Mouse (Mus musculus): ENCODE results near the gene Rhebl1.
"Not testable (repeated sequence)": the region's sequence is repeated elsewhere in the genome, so short reads cannot be mapped to it uniquely, and the experiment has no call there.

Gene Rhebl1

GRCm38 (mm10) chr15:98893940-98894745 lies at the start of gene Rhebl1:
Gene Rhebl1, minus strand, starts transcription at chr15:98894540.
- peak; percentile 67 for DNase-seq (ENCODE audit: low read depth, low spot score)

GRCm38 (mm10) chr15:98943133-98943532 lies 48.8 kb upstream of the Rhebl1 start:
- no peak for DNase-seq (ENCODE audit: low read depth, low spot score)

- no peak for DNase-seq (ENCODE audit: low read depth, low spot score)
Measured at GRCm38 (mm10) chr15:98942081-98942480, 47.7 kb upstream of the Rhebl1 start.

GRCm38 (mm10) chr15:98941539-98941938 lies 47.2 kb upstream of the Rhebl1 start:
- DNase-seq (ENCODE audit: low read depth, low spot score), result no peak

GRCm38 (mm10) chr15:98940816-98941215 lies 46.5 kb upstream of the Rhebl1 start:
- DNase-seq (ENCODE audit: low read depth, low spot score), result peak; percentile 59

- peak; percentile 89 for DNase-seq (ENCODE audit: low read depth, low spot score)
Measured at GRCm38 (mm10) chr15:98934217-98934839, 40.0 kb upstream of the Rhebl1 start, which contains the start of gene Tuba1b. Gene Tuba1b, minus strand, starts transcription at chr15:98934565.

- peak; percentile 96 for DNase-seq (ENCODE audit: low read depth, low spot score)
Measured at GRCm38 (mm10) chr15:98933833-98934216, 39.5 kb upstream of the Rhebl1 start.

- peak; percentile 69 for DNase-seq (ENCODE audit: low read depth, low spot score)
Measured at GRCm38 (mm10) chr15:98933004-98933671, 38.8 kb upstream of the Rhebl1 start.

GRCm38 (mm10) chr15:98930998-98931397 lies 36.7 kb upstream of the Rhebl1 start:
- no peak for DNase-seq (ENCODE audit: low read depth, low spot score)

- no peak for DNase-seq (ENCODE audit: low read depth, low spot score)
Measured at GRCm38 (mm10) chr15:98930017-98930734, 35.8 kb upstream of the Rhebl1 start.

GRCm38 (mm10) chr15:98928598-98929240 lies 34.4 kb upstream of the Rhebl1 start:
- peak; percentile 65 for DNase-seq (ENCODE audit: low read depth, low spot score)

GRCm38 (mm10) chr15:98927566-98927965 lies 33.2 kb upstream of the Rhebl1 start:
- DNase-seq (ENCODE audit: low read depth, low spot score), result no peak

GRCm38 (mm10) chr15:98924682-98925081 lies 30.3 kb upstream of the Rhebl1 start:
- no peak for DNase-seq (ENCODE audit: low read depth, low spot score)

- DNase-seq (ENCODE audit: low read depth, low spot score), result no peak
Measured at GRCm38 (mm10) chr15:98923031-98923537, 28.7 kb upstream of the Rhebl1 start.

- DNase-seq (ENCODE audit: low read depth, low spot score), result no peak
Measured at GRCm38 (mm10) chr15:98922581-98922980, 28.2 kb upstream of the Rhebl1 start.

- DNase-seq (ENCODE audit: low read depth, low spot score), result no peak
Measured at GRCm38 (mm10) chr15:98921510-98921909, 27.2 kb upstream of the Rhebl1 start.

- not testable (repeated sequence) for DNase-seq (ENCODE audit: low read depth, low spot score)
Measured at GRCm38 (mm10) chr15:98918499-98918895, 24.2 kb upstream of the Rhebl1 start.

- DNase-seq (ENCODE audit: low read depth, low spot score), result peak; percentile 96
Measured at GRCm38 (mm10) chr15:98917538-98918498, 23.5 kb upstream of the Rhebl1 start, which contains the start of gene Lmbr1l. Gene Lmbr1l, minus strand, starts transcription at chr15:98918231.

GRCm38 (mm10) chr15:98917091-98917490 lies 22.8 kb upstream of the Rhebl1 start:
- no peak for DNase-seq (ENCODE audit: low read depth, low spot score)

- no peak for DNase-seq (ENCODE audit: low read depth, low spot score)
Measured at GRCm38 (mm10) chr15:98916016-98916415, 21.7 kb upstream of the Rhebl1 start.
